Mouse (Mus musculus) c-Kit-negative CD71-positive TER-119-positive erythroid progenitor cells, embryonic 14.5 days (primary cell): ENCODE data around the gene Sertm1.

Source experiments
- DNase-seq: peaks from one replicate; pipeline ENCODE4 v3.0.0-alpha.2; 2013; ENCODE audit warnings: low read depth, low spot score

Gene Sertm1

DNA sequence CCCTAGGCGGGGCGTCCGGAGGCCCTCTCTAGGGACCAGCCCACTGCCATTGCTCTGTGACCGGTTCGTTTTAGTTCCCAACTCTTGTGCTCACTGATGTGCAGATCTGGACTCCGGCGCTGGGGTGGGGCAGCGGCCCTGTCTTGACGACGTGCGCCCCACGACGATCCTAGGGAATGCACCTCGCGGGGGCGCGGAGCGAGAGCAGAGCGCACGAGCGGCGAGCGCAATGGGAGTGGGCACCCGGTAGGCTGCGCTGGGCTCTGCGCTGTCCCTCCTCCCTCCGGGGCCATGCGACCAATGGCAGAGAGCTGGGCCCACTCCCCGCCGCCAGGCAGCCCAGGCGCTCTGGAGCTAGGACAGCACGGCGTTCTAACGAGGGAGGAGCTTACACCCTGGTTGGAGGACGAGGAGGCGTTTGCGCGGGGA lies at the start of gene Sertm1:
TSS of gene Sertm1 (minus strand) at position 245 of the 429 bp plus-strand sequence.
- no peak for DNase-seq

DNA sequence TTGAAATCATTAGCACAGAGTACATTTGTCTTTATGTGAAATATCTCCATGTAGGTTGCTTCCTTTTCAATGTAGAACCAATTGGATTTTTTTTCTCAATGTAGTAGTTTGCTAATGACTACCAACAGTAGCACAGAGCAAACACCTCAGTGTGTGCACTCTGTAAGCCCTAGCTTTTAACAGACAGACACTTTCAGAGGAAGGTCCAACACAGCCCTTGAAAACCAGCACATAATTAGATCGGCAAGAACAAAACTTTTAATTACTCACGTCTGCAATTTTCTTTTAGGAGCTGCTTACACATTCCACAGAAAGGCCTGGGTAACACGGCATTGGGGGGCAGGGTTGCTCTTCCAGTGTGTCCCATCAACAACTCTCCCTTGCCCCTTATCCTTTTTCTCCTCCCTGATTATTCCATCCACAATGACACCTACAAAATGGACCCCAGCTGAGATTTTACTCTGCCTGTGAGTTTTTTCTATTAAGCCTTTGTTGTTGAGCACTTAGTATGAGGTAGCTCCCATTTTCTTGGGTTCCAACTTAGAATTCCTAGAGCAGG lies 49.3 kb upstream of the Sertm1 start:
- DNase-seq: no peak

DNA sequence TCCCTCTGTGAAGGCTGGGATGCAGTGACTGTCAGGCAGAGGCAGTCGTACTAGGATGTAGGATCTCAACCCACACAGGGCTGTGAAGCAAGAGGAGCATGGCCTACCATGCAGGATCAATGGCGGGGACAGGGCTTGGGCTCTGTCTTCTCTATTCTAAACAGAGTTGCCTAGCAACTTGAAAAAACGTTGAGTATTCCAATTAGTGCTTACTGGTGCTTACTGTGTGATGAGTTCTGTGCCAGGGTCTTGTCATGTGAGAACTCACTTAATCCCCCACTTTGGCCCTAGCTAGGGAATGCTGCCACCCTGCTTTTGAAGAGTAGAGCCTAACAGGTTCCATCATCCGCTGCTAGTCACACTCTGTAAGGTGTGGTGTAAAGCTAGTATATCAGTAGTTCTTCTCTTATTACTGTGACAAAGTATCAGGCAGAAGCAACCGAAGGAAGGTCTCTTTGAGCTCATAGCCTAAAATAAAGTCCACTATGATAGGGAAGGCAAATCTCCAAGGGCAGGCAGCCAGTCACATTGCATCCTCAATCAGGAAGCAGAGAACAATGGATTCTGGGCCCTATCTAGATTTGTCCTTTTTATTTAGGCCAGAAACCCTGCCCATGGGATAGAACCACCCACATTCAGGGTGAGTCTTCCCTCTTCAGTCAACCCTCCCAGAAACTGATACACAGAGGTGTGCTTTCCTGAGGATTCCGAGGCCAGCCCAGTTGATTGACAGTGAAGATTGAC lies 27.6 kb upstream of the Sertm1 start:
- DNase-seq: no peak

DNA sequence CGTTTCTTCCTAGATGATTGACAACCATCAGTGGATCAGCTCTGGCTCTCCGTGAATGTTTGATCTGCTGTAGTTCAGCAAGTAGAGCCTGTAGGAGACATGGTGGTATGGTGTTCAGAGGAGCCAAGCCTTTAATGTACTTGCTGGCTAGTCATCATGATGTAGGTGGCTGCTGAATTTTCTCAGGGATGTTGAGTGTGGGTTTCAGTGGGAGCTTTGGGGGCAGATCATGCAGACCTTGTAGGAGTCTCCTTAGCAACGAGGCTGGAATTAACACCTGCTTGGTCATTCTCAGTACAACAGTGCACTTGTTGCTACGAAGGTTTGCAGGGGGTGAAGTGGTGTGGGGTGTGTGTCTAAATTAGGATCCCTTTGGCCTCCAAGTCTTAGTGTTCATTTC lies 18.8 kb upstream of the Sertm1 start:
- no peak for DNase-seq

DNA sequence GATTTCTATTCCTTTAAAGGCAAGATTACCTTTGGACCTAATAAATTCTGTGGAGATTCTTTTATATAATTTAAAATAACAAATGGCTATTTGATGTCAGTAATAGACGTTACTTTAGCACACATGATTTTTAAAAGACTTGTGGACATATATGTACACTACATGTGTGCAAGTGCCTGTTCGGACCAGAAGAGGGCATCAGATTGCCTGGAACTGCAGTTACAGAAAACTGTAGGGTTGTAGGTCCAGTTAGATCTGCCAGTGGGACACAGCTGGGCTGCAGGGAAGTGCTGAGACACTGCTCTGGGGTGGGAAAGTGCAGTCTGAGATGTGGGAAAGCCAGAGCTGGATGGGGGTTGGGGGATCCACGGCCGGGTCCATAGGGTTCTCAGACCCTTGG lies 16.9 kb upstream of the Sertm1 start:
- DNase-seq: no peak

DNA sequence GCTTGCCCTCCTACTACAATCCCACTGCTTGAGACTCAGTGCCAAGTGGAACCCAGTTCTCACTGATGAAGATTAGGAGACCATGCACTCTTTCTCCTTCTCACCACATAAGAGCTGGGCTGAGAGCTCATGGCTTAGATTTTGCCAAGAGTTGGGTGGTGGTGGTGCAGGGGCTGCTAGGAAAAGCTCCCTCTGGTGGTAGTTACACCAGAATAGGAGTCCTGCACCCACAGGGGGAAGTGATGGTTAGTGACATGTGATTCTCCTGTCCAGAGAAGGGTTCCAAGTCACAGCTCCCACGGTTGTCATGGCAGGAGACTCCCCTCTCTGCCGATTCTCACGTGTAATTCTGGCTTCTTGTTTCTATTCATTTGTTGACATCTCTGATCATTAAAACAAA lies 4.7 kb upstream of the Sertm1 start:
- no peak for DNase-seq

DNA sequence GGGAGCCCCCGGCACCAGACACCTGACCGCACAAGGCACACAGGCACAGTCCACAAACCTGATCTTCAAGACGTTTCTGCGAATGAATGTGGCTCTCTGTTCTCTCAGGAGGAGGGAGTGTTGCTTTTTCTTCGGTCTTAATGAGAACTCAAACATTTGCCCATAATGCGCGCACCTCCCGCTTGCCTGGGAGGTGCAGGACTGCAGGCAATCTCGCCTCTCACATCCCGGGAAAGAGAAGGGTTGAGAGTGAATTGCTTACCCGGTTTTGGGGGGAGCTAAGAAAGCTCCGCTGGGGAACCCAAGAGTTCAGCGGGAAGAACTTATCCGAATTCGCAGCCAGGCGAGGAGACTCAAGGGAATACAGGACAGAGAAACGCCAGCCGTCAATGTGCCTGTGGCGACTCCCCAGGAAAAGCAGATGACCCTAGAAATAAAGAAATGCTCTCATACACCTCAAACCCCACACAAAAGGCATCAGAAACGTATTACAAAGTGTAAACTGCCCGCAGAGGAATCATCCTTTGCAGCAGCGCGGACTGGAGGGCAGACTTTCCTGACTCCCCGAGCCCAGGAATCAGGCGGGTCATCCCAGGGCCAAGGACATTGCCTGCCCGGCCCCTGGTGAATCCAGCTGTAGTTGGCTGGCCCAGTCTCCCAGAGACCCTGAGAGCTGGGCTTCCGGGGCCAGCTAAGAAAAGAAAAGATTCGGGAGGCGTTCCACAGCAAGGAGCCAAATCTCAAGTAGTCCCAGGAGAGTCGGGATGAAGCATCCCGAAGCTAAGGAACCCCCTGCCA lies 643 bp downstream of the Sertm1 start:
- DNase-seq: no peak

DNA sequence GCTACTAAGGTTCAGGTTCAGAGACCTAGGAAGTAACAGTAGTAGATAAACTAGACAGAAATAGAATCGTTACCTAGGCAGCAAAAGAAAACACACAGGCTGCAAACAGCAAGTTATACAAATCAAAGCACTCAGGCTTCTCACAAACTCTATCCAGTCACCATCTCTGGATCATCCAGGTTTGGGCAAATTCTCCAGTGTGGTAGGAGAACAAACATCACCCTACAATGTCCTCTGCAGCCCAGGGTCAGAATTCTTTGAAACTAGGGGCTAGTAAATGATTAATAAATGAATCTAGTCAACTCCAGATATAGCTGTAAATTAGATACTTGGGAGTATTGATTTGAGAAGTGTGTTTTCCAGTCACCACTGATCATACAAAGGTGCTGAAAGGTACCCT lies 6.8 kb downstream of the Sertm1 start:
- no peak for DNase-seq

DNA sequence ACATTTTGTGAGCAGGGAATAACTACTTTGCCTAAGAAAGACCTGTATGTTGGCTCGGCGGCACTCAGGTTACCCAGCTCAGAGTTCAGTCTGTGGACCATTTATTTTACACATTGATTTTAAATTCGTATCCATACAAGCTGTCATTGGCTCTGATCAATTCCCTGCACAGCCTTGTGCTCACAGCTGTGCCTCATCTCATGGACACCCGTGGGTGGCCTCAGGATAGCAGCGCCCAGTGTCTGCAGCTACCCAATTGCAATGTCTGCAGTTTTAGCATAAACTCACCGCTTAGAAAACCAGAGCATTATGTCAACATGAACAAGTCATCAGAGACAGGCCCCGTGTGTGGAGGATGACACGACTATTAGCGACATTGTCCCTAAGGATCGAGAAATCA lies 17.7 kb downstream of the Sertm1 start:
- DNase-seq: no peak

DNA sequence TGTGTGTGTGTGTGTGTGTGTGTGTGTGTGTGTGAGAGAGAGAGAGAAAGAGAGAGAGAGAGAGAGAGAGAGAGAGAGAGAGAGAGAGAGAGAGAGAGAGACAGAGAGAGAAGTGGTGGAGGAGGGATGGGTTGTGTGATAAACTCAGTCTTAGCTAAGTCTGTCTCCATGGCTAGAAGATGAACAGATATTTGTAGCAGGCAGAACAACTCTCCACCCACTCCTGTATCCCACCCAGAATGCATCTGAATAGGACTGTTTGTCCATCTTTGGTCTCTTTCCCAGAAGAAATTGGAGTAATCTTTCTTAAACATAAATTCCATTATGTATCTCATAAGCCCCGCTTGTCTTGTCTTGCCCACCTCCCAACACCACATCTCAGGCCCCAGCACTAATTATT lies 20.8 kb downstream of the Sertm1 start:
- no peak for DNase-seq

DNA sequence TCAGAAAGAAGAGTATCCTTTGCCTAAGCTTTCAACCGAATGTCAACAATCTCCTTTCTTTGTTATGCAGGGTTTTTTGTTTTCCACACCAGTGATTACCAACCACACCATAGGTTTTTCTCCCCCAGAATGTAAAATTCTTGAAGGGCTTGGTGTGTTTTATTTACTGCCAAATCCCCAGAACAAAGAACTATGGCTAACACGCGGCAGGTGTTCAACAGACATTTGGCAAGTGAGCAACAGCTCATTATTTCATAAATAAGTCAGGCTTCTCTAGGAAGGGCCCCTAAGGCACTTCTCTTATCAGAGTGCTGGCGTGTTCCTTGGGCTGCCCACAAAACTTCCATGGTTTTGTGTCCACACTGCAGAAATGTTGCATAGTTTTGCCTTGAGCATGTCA lies 23.5 kb downstream of the Sertm1 start:
- no peak for DNase-seq

DNA sequence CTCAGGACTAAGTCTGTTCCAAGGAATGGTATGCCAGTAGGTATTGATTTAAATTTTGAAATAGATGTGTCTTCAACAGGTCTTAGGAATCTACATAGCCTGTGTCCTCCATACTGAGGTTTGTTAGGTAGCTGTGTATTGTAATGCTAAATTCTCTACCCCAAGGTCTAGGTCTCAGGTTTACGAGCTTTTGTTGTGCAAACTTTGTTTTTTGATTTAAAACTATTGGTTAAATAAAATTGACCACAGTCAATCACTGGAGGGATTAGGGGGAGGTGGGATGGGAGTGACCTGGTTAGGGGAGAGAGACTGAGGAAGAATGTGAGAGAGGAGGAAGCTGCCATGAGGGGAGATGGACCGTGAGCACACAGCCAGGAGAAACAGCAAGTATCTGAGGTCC lies 29.2 kb downstream of the Sertm1 start:
- no peak for DNase-seq
